Mouse (Mus musculus): ENCODE data around the gene Ppp1ca.

GRCm38 (mm10) chr19:4214771-4215450 lies 23.0 kb downstream of the Ppp1ca start:
- TF ChIP-seq CTCF (conservative IDR thresholded peaks at IDR 0.05; ENCODE audit: low read length) (no peak), NANOG (IDR thresholded peaks at IDR 0.05; ENCODE audit: borderline replicate concordance, low read length) (no peak), POU5F1 (IDR thresholded peaks at IDR 0.05; ENCODE audit: borderline replicate concordance, low read length) (no peak)
